Mouse (Mus musculus): ENCODE measurements around the gene Kdm2b.
"Not testable (repeated sequence)": the region's sequence is repeated elsewhere in the genome, so short reads cannot be mapped to it uniquely, and the experiment has no call there.

The Kdm2b gene

DNA sequence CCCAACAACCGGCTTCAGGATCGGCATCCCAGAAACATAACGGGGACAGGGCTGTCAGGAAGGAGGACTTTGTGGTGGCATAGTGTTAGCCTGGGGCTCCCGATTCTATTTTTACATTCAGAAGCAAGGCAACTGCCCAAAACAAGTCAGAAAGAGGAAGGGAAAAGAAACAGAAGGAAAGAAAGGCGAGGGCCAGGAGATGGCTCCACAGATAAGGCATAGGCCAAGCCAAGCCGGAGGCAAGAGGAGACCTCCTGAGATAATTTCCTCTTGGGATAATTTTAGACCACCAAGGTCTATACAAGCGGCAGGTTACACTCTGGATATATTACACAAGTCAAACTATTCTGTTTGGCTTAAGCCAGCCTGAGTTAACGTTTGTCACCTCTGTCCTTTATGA, 10.7 kb downstream of the Kdm2b start:
- DNase-seq (ENCODE audit: low read depth, low spot score), result no peak

DNA sequence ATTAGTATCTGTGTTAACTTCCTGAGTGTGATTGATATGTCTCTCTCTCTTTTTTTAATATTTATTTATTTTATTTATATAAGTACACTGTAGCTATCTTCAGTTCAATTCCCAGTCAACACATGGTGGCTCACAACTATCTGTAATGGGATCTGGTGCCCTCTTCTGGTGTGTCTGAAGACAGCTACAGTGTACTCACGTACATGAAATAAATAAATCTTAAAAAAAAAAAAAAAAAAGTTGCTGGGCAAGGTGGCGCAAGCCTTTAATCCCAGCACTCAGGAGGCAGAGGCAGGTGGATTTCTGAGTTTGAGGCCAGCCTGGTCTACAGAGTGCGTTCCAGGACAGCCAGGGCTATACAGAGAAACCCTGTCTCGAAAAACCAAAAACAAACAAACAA, 14.9 kb downstream of the Kdm2b start:
- DNase-seq (ENCODE audit: low read depth, low spot score), result not testable (repeated sequence)

DNA sequence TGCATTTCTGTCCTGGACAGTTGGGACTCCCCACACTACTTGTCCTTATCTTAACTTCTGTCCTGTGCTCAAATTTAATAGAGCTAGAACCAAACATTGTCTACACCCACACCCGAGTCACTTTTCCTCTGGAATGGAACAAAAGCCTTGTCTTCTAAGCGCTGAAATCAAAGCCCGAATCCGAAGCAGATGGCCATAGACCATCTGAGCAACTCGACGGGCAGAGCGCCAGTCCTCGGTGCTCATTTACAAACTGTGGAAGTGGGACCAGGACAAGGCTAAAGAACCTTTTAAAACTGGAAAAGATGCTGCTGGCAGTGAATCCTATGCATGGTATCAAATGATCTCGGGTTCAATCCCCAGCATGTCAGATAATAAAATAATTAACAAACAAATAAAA, 17.5 kb downstream of the Kdm2b start:
- no peak for DNase-seq (ENCODE audit: low read depth, low spot score)

DNA sequence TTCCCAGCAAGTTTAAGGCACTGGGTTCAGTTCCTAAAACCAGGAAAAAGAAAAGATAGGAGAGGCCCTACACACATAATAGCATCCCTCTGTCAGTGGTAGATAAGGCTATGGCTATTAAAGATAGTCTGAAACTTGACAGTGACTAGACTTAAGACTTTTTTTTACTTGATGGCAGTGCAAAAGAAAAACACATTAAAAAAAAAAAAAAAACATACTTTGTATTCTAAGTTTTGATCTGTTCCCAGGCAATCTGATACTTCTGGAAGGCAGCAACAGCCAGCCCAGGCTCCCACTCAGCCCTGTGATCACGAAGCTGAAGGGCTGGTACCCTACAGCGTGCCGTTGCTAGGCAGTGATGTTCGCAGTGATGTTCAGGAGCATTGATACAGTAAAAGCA, 18.2 kb downstream of the Kdm2b start:
- DNase-seq (ENCODE audit: low read depth, low spot score), result no peak

DNA sequence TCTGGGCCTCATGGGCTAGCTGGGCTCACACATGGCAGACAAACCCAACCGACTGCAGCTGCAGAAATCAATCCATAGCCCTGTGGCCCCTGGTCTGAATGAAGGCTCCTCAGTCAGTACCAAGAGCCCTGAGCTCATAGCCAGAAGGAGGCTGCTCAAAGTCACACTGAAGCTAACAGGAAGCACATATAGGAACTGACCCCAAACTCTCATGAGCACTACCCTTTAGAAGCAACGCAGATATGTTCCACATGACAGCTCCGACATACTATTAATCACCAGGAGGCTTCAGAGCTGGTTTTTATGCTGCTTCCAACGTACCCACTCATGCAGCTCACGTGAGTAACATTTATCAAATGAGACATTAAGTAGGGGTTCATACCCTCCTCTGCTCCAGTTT, 19.6 kb downstream of the Kdm2b start:
- no peak for DNase-seq (ENCODE audit: low read depth, low spot score)

DNA sequence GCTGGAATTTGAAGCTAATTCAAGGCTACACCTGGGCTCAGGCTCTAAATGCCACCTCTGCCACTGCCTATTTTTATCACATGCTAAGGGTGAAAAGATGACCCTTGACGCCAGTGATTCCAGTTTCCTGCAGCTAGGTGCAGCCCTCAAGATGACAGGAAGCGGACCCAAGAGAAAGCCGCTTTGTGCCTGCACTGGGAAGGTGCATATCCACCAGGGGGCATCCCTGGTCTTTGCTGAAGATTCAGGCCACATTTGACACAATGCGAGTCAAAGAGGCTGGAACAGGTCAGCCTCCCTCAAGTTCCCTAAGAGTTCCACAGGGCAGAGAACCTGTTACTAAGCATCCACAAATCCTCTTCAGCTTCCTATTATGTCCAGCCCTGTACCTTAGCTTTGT, 21.3 kb downstream of the Kdm2b start:
- DNase-seq (ENCODE audit: low read depth, low spot score), result peak; percentile 15

DNA sequence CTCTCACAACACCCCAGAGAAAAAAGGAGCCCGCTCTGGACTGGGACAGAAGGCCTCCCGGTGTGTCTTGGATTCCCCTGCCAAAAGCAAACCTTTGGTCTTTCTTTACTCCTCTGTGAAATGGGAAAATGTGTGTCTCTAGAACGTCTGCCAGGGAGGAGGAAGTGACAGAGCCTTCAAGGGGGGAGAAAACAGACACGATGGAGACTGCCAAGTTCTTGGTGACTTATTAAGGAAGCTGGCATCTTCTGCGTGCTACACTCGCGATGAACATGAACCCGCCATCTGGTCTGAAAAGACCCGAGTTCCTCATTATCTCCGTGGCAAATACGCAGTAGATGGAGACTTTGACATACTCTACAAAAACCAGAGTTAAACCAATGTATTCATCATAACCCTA, 24.2 kb downstream of the Kdm2b start:
- no peak for DNase-seq (ENCODE audit: low read depth, low spot score)

DNA sequence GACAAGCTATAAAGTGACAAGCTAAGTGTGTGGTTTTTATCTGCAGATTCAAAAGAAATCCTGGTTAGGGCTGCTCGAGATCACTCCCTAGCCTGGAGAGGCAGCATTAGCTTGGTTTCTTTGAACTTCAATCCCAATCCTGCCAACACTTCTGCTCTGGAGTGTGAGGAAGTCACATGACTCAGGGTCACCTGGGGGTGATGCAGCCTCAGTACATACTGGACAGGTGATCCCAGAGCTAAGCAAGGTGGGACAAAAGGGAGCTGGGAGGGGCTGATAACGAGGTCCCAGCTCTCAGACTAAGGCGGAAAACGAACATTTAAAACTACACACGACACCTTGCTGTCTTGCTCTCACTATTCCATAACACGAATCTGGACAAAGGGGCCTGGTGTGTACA, 24.8 kb downstream of the Kdm2b start:
- DNase-seq (ENCODE audit: low read depth, low spot score), result no peak

DNA sequence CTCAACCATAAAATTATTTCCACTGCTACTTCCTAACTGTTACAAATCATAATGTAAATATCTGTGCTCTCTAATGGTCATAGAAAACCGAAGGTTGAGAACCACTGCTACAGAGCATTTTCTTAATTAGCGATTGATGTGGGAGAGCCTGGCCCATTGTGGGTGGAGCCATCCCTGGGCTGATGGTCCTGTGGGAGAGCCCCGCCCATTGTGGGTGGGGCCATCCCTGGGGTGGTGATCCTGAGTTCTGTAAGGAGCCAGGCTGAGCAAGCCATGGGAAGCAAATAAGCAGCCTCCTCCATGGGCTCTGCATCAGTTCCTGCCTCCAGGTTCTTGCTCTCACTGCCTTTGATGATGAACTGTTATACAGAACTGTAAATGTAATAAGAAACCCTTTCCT, 27.7 kb downstream of the Kdm2b start:
- peak; percentile 28 for DNase-seq (ENCODE audit: low read depth, low spot score)

DNA sequence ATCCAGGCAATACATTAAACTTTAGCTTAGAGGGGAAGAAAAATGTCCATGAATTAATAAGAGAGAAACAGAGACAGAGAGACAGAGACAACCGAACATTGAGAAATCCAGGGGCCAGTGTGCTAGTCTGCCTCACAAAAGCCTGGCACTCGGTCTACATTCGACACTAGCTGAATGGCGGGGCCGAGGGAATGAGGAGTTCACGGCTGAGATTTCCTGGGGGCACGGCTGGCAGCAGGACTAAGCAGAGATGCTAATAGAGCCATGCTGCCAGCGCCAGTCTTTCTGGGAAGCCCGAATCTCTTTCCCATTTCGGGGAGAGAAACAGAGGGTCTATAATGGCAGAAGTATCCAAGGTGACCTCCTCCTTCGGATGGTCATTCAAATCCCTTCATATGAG, 30.2 kb downstream of the Kdm2b start:
- DNase-seq (ENCODE audit: low read depth, low spot score), result no peak

DNA sequence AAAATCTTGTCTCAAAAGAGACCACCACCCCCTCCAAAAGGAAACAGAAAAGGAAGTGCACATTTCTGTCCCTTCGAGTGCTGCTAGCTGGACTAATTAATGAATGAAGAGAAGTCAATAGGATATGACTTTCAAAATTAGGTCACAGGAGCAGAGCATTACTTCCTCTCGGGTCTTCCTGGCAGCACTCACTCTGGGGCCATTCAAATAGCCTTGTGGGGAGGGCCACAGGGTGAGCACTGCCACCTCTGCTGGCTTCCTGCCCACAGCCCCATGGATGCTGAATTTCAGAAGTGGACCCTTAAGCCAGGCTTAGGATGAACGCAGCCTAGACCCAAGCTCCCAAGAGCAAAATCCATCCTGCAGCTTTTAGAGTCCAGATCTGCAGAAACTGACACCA, 33.6 kb downstream of the Kdm2b start:
- no peak for DNase-seq (ENCODE audit: low read depth, low spot score)

DNA sequence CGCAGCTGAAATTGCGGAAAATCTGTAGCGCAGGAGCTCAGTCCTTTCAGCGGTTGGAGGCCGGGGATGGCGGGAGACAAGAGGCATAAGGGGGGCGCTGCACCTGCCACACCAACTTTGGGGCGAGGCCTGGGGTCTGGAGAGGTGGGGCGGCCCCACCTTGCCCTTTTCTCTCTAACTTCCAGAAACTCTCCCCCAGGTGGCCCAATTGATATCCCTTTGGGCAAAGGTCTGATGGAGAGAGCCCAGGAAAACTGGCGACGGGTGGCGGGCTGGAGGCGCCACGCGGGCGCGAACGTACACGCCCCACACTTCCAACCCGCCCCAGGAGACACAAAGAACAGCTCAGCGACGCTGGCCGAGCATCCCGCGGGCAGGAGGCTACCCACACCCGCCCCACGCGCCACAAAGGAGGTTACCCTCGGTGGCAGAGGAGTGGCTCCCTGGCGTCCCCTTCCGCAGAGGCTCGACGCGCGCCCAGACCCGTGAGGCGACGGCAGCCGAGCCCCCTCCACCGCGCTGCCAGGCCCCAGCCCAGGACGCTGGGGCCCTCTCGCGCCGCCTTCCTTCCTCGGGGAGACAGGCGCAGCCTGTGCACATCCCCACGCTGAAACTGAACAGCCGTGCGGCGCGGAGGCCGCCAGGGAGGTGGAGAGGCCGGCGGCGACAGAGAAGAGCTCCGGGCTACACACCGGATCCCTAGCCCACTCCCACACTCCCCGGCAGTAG, 37.5 kb downstream of the Kdm2b start:
- no peak for DNase-seq (ENCODE audit: low read depth, low spot score)

DNA sequence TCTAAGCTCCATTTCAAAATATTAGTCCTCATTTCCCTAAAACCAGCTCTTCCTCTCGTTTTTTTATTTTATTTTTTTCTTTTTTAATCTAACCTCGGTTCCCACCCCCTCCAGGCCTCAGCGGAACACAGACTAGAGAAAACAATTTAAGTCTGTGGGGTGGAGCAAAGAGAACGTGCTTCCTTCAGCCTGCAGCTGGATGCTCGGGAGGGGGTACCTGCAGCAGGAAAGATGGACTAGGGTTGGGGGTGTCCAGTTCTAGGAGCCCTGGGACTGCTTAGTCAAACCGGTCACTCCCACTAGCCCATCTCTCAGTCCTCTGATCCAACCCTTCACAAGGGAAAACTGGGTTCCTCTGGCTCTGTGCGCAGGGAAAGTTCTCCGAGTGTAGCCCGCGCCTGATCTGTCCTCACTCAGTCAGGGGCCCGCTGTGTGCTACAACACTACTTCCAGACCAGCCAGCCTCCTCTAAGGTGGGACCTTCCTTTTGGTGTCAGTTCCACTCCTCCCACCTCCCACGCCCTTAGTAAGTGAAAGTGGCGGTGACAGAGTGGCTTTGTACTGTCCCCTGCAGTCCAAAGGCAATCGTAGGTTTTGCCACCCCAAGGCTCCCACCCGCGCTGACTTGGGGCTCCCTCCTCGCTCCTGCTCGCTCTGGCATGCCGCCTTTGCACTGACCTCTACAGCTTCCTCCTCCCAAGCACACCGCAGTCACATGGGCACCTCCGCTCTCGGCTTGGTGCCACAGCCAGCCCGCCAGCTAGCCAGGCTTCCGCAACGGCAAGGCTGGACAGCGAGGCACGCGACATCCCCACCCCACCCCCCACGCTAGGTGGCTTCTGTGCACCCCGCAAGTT, 38.3 kb downstream of the Kdm2b start:
- no peak for DNase-seq (ENCODE audit: low read depth, low spot score)

DNA sequence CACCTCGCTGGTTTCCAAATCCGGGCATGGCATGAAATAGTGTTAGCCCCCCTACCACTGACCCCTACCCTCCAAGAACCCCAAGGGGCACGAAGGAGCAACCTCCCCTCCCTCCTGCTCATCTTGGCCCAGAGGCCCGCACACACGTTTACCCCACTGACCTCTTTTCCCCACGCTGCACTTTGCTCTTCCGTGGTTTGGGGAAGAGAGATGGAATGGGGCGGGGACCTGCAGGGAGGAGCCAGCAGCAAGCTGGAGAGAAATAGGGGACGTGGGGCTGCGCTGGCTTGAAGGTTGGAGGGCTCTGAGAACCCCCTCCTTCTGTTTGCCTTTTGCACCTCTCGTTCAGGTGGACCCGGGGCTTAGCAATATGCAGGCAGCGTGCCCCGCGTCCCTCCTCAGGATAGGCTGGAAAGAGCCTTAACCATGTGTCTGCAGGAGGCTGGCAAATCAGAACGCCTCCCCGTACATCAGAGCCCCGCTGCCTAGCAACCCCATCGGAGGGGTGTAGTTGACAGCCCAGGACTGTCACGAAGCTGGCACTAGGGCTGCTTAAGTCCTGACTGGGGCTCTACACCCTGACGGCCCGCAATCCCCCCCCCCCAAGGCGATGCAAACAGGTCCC, 39.2 kb downstream of the Kdm2b start:
- no peak for DNase-seq (ENCODE audit: low read depth, low spot score)

DNA sequence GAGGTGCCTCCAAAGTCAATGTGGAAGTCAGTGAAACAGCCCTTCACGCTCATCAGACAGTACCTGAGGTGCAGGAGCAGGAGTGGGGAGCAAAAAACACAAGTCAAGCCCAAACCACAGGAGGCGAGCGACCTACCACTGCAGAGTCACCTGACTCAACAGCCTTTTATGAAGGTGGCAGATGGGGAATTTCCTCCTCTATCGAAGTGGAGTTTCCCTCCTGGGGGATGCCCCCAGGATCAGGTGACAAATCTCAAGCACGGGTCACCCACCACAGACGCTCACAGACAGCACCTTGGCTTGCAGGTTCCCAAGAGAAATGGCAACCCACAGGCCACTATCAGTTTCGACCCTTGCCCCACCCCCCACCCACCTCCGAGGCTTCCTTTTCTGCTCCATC, 40.5 kb downstream of the Kdm2b start:
- no peak for DNase-seq (ENCODE audit: low read depth, low spot score)

DNA sequence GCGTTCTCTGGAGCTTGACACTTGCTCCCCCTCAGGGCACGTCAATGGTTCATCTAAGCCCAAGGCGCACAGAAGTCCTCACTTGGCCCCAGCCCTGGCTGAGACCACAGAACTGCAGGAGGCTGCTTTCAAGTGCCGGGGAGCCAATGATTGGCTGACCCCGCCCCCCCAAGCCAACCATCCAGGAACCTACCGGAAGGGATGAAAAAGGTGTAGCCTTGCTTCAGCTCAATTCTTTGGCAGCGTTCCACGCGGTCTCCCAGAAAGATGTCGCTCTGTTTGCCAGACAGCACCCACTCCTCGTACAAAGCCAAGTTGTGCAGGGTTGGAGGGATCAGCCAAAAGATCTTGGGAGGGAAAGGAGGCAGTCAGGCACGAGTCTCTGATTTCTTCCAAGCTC, 42.1 kb downstream of the Kdm2b start:
- DNase-seq (ENCODE audit: low read depth, low spot score), result no peak

DNA sequence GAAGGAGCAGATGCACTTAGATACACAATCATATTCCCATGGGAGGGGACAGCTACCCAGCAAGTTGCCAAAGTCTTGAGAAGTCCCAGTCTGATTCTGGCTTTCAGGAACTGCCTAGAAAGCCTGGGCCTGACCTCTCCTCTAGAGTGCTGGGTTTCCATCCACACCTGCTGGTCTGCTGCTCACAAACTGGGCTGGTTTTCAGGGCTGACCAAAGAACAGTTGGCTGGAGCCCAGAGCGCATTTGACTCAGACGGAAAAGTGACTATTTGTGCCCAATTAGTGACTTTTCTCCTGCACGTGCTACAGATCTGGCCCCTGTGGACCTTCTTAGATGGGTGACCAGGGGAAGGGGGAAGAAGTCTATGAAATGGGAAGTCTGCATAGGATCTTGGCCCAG, 50.9 kb downstream of the Kdm2b start:
- no peak for DNase-seq (ENCODE audit: low read depth, low spot score)

DNA sequence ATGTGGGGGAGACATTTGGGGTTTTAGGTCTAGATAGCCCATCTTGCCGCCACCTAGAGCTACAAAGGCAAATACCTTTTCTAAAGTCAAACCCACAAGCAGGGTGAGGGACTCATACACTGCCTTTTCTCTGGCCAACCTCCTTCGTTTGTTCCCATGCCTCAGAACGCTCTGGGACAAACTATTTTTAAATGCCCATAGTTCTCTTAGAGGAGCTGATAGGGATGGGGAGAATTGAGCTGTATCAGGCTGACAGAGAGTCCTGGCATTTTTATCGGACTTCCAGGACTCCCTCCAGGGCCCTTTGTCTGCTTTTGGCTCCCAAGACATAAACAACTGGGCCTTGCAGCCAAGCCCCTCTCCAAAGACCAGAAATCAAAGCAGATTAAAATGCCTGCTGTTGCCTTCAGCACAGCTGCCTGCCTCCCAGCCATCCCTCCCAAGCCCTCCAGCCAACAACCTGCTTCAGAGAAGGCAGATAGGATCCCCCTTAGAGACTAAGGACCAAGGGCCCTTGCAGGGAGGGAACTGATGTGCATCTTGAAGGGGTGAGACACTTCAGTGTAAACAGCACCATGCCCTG, 51.6 kb downstream of the Kdm2b start:
- DNase-seq (ENCODE audit: low read depth, low spot score), result no peak

DNA sequence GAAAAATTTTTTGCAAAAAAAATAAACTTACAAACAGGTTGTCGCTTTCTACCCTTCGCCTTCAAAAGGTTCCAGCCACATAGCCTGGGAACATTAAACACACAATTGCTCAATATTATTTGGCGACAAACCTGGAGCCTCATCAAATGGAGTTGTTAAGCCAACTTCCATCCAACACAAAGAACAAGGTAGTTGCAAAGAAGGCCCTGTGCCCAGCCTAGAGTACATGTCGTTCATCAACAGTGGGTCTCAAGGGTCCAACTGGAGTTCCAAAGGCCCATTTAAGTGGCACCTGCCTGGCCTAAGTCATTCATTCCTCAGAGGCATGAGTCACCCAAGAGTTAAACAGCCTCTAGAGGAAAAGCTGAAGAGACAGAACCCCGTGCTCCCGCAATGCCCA, 52.6 kb downstream of the Kdm2b start:
- no peak for DNase-seq (ENCODE audit: low read depth, low spot score)

DNA sequence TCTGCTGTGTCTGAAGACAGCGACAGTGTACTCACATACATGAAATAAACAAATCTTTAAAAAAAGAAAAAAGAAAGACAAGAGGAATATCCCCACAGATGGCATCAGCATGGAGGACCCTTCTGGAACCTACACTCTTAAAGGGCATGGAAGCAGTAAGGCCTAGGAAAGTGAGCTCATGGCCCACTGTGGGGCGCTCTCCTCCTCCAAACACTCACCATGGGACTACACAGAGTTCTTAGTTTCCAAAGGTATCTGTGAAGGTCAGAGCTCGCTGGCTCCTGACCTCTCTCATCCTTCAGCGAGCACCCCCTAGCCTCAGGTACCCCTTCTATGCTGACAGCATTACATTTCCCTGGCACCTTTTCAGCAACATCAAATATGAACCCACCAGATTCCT, 53.8 kb downstream of the Kdm2b start:
- no peak for DNase-seq (ENCODE audit: low read depth, low spot score)

DNA sequence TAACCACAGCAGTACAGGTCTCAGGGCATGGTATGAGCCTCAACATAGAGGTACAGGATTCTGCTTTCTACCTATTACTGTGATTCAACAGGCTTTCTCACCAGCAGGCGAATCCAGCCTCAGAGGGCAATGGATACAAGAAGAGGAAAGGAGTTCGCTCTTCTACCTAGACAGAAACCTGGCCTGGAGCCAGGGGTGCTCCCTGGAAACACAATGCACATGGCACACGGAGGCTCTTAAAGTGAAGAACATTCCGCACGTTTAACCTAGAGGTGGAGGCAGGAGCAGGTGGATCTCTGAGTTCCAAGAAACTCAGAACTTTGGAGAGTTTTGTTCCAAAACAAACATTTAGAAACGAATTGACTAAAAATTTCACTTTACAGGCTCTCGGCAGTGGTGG, 58.6 kb downstream of the Kdm2b start:
- DNase-seq (ENCODE audit: low read depth, low spot score), result no peak

DNA sequence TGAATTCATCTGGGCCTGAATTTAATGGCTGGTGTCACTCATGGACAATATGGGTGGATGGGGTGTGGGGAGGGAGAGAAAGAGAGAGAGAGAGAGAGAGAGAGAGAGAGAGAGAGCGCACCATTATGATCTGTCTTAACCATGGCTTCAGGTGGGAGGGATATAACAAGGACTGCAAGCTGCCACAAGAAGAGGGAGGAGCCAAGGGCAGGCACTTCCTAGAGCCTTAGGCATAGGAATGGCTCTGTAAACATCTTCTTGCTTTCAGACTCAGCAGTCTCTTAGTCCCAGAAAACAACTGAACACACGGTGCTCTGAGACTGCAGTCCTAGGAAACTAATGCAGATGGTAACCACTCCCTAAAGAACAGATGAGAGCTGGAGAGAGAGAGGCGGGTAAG, 61.3 kb downstream of the Kdm2b start:
- DNase-seq (ENCODE audit: low read depth, low spot score), result no peak
